Mouse (Mus musculus) telencephalon, adult 2 months (tissue): Measurements from ENCODE around the gene Mmp9.

ENCODE experiments used
- DNase-seq: peaks from one replicate; pipeline ENCODE4 v3.0.0-alpha.2; 2011; ENCODE audit warnings: low read depth, low spot score

Gene Mmp9

DNA sequence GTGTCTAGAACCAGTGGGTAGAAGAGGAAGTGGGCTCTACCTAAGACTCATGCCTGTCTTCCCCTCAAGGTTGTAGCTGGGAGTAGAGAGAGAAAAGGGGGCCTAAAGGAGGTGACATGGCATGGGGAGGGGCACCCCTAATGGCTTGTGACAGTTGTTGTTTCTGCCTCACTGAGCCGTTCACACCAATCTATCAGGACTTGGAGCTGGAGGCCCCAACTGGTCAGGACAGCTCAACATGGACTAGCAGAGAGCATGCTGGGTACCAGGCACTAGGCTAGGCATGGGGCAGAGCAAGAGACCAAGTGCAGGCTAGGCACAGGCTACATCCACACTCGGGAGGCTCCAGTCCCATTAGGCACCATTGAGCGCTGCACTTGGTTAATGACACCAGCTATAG lies 50.5 kb downstream of the Mmp9 start:
- no peak for DNase-seq

- DNase-seq = no peak
These were observed 51.2 kb downstream of the Mmp9 start for GRCm38 (mm10) chr2:164991808-164992207.

DNA sequence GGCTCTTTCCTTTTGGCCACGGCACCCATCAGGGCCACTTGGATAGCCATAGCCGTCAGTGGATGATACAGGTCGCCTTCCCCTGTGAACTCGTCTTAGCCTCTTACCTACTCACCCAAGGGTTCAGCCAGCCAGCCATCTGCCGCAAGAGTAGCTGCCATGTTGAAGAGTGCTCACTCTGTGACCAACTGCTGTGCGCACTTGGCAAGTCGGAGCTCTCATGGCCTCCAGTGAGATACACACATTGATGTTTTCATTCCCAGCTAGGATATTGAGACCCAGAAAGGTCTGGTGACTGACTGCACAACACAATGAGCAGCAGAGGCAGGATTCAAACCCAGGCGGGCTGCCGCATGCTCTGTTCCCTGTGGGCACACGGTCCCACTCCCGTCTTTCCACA lies 53.6 kb downstream of the Mmp9 start:
- no peak for DNase-seq

DNA sequence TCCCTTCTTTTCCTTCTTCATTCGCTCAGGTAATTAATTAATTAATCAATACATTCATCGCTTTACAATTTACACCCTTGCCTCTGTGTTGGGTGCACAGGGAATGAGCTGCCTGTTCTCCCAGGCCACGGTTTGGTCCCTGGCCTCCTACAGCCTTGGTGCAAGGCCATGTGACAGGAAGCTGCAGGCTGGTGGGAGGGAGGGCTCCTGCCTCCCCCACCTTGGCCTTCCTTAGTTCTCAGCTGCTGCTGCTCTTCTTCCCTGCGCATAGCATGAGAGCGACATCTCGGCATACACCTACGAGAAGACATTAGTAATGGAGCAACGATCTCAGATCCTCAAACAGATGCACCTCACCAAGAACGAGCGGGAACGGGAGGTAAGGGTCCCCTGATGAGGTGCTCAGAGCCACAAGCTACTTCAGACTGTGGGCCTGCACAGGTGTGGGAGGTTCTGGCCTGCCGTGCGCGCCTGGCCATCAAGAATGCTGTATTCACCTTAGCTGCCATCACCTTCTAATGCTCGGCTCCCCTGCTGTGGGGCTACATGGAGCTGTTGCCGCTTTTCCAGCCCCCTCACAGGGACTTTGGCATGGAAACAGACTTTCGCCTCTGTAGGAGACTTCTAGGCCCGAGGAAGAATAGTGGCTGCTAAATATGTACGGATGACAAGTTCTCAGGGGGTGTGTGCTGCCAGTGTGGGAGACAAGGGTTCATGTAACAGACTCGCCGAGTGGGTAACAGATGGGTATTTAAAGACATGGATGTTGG lies 54.3 kb downstream of the Mmp9 start:
- DNase-seq = peak; percentile 84

DNA sequence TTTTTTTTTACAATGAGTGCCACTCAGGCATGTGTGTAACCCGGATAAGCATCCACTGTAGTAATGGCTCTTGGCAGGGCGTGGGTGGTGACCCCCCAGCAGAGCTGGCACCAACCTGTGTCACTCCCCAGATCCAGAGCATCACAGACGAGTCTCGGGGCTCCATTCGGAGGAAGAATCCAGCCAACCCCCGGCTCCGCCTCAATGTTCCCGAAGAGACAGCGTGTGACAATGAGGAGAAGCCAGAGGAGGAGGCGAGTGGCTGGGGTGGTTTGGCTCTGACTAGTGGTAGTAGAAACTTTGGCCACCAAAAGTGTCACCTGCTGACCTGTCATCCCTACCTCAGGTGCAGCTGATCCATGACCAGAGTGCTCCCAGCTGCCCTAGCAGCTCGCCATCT lies 55.4 kb downstream of the Mmp9 start:
- DNase-seq = no peak

GRCm38 (mm10) chr2:164996848-164997720 lies 56.5 kb downstream of the Mmp9 start:
- no peak for DNase-seq

DNA sequence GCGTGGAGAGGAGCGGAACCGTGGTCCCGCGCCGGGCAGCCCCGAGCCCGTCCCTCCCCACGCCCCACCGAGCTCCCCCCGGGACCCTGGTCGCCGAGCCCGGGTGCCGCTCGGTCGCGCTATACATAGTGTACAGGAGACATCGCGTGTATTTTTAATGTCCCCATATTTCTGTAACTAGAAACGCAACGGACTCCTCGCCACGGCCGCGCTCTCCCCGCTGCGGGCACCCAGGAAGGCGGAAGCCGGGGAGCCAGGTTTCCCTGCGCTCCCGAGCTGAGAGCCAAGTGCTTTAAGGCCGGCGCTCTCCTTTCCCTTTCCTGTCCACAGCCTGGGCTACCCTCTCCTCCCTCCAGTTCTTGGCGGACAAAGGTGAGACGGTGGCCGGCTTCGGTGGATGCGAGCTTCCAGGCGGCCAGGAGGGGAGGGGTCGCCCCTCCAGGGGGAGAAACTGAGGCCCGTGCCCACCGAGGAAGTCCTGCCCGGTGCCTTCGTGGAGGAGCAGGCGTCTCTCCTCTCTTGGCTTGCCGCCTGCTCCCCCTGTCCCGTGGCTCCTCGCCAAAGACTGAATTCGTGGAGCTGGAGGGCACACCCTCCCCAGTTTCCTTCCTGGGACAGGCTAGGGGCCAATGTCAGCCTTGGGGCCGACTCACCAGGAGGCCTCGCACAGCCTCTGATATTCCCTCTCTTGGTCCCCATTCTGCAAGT lies 57.3 kb downstream of the Mmp9 start:
- DNase-seq = no peak

DNA sequence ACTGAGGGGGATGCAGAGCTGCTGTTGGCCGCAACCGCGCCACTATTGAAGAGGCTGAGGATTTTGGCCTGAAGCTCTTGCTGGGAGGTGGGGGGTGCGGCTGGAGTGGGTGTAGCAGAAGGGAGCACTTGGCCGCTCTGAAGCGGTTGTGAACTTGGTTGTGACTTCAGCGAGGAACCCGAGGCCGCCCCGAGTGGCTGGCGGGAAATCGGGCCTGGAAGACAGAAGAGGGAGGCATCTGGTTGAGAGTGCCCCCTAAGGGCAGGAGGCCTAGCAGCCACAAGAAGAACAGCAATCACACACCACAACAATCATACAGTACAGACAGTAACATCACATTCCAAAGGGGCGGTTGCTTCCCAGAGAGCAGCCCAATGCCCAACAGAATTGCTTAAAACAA lies 61.4 kb downstream of the Mmp9 start:
- no peak for DNase-seq

- no peak for DNase-seq
These were observed 62.5 kb downstream of the Mmp9 start for GRCm38 (mm10) chr2:165003108-165003507.

DNA sequence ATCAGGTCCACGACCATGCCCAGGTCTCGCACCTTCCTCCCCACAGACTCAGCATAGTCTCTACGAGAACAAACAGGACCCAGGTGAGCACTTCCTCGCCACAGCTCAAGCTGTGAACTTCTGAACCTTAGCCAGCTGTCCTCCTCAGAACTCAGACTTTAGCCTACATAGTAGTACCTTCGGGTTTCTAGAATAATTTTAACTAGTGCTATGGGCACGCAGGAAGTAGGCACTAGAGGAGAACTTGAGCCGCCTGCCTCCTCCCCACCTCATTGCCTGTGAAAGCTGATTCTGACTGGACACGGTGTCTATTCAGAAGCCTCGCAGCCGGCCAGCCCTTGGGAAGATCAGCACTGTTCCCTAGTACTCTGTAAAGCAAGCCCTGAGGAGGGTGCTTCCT lies 63.7 kb downstream of the Mmp9 start:
- DNase-seq = no peak
